Mouse (Mus musculus): Measurements from ENCODE around the gene Clps. TPM values are rescaled to one million over a fixed set of nuclear protein-coding genes. Genes with fewer than 3 reads are reported as not detected.

Clps gene
- total and polyA plus RNA-seq, 3 experiments: not detected

DNA sequence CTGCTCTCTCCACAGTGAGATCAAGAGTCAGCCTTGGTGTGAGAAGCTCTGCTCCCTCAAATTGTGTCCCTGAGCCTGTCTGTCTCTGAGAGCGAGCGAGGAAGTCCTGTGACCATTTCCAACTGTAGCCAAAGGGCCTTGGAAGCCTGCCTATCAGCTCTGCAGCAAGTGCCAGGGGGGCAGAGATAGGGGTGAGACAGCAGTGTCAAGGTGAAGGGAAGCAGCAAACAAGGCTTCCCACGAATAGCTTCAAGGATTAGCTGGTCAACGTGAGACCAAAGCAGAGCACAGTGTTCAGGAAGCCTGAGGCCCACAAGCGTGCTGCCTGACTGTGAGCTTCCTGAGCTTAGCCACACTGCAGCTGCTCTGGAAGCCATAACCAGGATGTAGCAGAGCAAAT is 30.9 kb upstream of the Clps start:
- no peak for ATAC-seq (ENCODE audit: extremely low read depth, insufficient number of reproducible peaks, low FRiP score, poor library complexity, severe bottlenecking)
- TF ChIP-seq GATA1 (IDR thresholded peaks at IDR 0.05; ENCODE audit: borderline replicate concordance, low read length) (no peak), GATA2 (IDR thresholded peaks at IDR 0.05; ENCODE audit: borderline replicate concordance, low read depth, low read length) (no peak), CTCF (IDR thresholded peaks at IDR 0.05; ENCODE audit: low read depth, low read length) (no peak), TAL1 (conservative IDR thresholded peaks at IDR 0.05; ENCODE audit: low read depth, low read length) (no peak), POLR2AphosphoS5 (IDR thresholded peaks at IDR 0.05; ENCODE audit: insufficient replicate concordance, low read depth, low read length) (no peak)
- no peak for DNase-seq (ENCODE audit: low spot score)
- Histone ChIP-seq H3K4me1 (ENCODE audit: insufficient read depth, low read depth, low read length) (peaks cover 20% of the 10 kb centered on the region), H3K36me3 (replicated peaks) (peaks cover 94% of the 10 kb centered on the region), H3K27me3 (ENCODE audit: insufficient read depth, low read length) (no peaks in the 10 kb centered on the region), H3K4me3 (ENCODE audit: low read depth, low read length) (no peak overlapping the region), H3K9me3 (replicated peaks) (no peaks in the 10 kb centered on the region)

GRCm38 (mm10) chr17:28590596-28590995 is 30.0 kb upstream of the Clps start:
- H3K27me3 ChIP-seq (ENCODE audit: insufficient read depth, low read length): no peaks in the 10 kb centered on the region
- H3K4me3 ChIP-seq (ENCODE audit: low read depth, low read length): no peak overlapping the region
- no peaks in the 10 kb centered on the region for H3K9me3 ChIP-seq (replicated peaks)
- DNase-seq (ENCODE audit: low spot score) (no peak), ATAC-seq (ENCODE audit: extremely low read depth, insufficient number of reproducible peaks, low FRiP score, poor library complexity, severe bottlenecking) (no peak)
- peaks cover 92% of the 10 kb centered on the region for H3K36me3 ChIP-seq (replicated peaks)
- peaks cover 20% of the 10 kb centered on the region for H3K4me1 ChIP-seq (ENCODE audit: insufficient read depth, low read depth, low read length)
- TF ChIP-seq TAL1 (conservative IDR thresholded peaks at IDR 0.05; ENCODE audit: low read depth, low read length): no peak
- TF ChIP-seq POLR2AphosphoS5 (IDR thresholded peaks at IDR 0.05; ENCODE audit: insufficient replicate concordance, low read depth, low read length): no peak
- no peak for TF ChIP-seq GATA2 (IDR thresholded peaks at IDR 0.05; ENCODE audit: borderline replicate concordance, low read depth, low read length)
- TF ChIP-seq GATA1 (IDR thresholded peaks at IDR 0.05; ENCODE audit: borderline replicate concordance, low read length): no peak
- TF ChIP-seq CTCF (IDR thresholded peaks at IDR 0.05; ENCODE audit: low read depth, low read length): no peak

DNA sequence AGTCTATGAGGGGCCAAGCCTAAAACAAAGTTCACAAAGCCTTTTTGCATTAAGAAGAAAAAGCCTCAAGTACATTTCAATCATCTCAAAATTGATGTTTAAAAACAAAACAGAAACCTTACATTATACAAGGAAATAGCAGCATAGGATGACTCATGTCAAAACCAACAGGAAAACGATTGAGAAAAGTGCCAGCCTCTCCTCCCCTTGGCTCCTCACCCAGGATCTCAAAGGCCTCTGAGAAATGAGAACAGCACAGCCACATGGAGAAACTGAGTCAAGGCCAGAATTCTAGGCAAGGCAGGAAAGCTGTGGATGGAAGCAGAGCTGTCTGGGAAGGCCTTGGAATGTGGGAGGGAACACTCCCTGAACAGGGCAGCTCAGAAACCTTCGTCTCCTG is 28.0 kb upstream of the Clps start:
- Histone ChIP-seq H3K9me3 (replicated peaks) (no peaks in the 10 kb centered on the region), H3K27me3 (ENCODE audit: insufficient read depth, low read length) (no peaks in the 10 kb centered on the region), H3K4me1 (ENCODE audit: insufficient read depth, low read depth, low read length) (peaks cover 10% of the 10 kb centered on the region), H3K36me3 (replicated peaks) (peaks cover 79% of the 10 kb centered on the region), H3K4me3 (ENCODE audit: low read depth, low read length) (no peak overlapping the region)
- DNase-seq (ENCODE audit: low spot score): no peak
- ATAC-seq (ENCODE audit: extremely low read depth, insufficient number of reproducible peaks, low FRiP score, poor library complexity, severe bottlenecking): no peak
- no peak for TF ChIP-seq TAL1 (conservative IDR thresholded peaks at IDR 0.05; ENCODE audit: low read depth, low read length)
- no peak for TF ChIP-seq GATA2 (IDR thresholded peaks at IDR 0.05; ENCODE audit: borderline replicate concordance, low read depth, low read length)
- TF ChIP-seq GATA1 (IDR thresholded peaks at IDR 0.05; ENCODE audit: borderline replicate concordance, low read length): no peak
- no peak for TF ChIP-seq CTCF (IDR thresholded peaks at IDR 0.05; ENCODE audit: low read depth, low read length)
- TF ChIP-seq POLR2AphosphoS5 (IDR thresholded peaks at IDR 0.05; ENCODE audit: insufficient replicate concordance, low read depth, low read length): no peak

DNA sequence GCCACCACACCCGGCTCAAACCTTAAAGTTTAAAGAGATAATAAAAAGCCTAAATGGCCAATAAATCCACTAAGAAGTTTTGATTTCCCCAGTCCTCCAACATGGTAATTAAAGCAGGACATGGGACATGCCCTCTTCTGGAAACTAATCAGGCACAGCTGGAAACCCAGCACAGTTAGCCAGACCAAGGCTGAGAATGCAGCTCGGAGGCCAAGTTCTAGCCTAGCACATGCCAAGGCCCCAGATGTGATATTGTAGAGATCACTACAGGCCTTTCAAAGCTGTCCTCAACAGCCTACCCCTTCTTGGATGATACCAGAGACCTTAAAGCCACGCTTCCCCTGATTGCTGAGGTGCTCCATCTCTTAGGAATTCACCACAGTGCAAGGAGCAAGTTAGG is 25.9 kb upstream of the Clps start:
- Histone ChIP-seq H3K4me3 (ENCODE audit: low read depth, low read length) (no peak overlapping the region), H3K9me3 (replicated peaks) (no peaks in the 10 kb centered on the region), H3K27me3 (ENCODE audit: insufficient read depth, low read length) (no peaks in the 10 kb centered on the region), H3K36me3 (replicated peaks) (peaks cover 58% of the 10 kb centered on the region), H3K4me1 (ENCODE audit: insufficient read depth, low read depth, low read length) (peaks cover 3% of the 10 kb centered on the region; the same call in 1 of the 2 replicates)
- no peak for ATAC-seq (ENCODE audit: extremely low read depth, insufficient number of reproducible peaks, low FRiP score, poor library complexity, severe bottlenecking)
- TF ChIP-seq CTCF (IDR thresholded peaks at IDR 0.05; ENCODE audit: low read depth, low read length) (no peak), POLR2AphosphoS5 (IDR thresholded peaks at IDR 0.05; ENCODE audit: insufficient replicate concordance, low read depth, low read length) (no peak), GATA1 (IDR thresholded peaks at IDR 0.05; ENCODE audit: borderline replicate concordance, low read length) (no peak), TAL1 (conservative IDR thresholded peaks at IDR 0.05; ENCODE audit: low read depth, low read length) (no peak), GATA2 (IDR thresholded peaks at IDR 0.05; ENCODE audit: borderline replicate concordance, low read depth, low read length) (no peak)
- no peak for DNase-seq (ENCODE audit: low spot score)

GRCm38 (mm10) chr17:28581056-28581455 is 20.5 kb upstream of the Clps start:
- no peak for TF ChIP-seq CTCF (IDR thresholded peaks at IDR 0.05; ENCODE audit: low read depth, low read length)
- TF ChIP-seq GATA1 (IDR thresholded peaks at IDR 0.05; ENCODE audit: borderline replicate concordance, low read length): no peak
- TF ChIP-seq POLR2AphosphoS5 (IDR thresholded peaks at IDR 0.05; ENCODE audit: insufficient replicate concordance, low read depth, low read length): no peak
- TF ChIP-seq TAL1 (conservative IDR thresholded peaks at IDR 0.05; ENCODE audit: low read depth, low read length): no peak
- no peak for TF ChIP-seq GATA2 (IDR thresholded peaks at IDR 0.05; ENCODE audit: borderline replicate concordance, low read depth, low read length)
- DNase-seq (ENCODE audit: low spot score) (no peak), ATAC-seq (ENCODE audit: extremely low read depth, insufficient number of reproducible peaks, low FRiP score, poor library complexity, severe bottlenecking) (no peak)
- Histone ChIP-seq H3K27me3 (ENCODE audit: insufficient read depth, low read length) (peaks cover 3% of the 10 kb centered on the region; the same call in 1 of the 2 replicates), H3K9me3 (replicated peaks) (no peaks in the 10 kb centered on the region), H3K4me1 (ENCODE audit: insufficient read depth, low read depth, low read length) (no peaks in the 10 kb centered on the region), H3K4me3 (ENCODE audit: low read depth, low read length) (no peak overlapping the region), H3K36me3 (replicated peaks) (peaks cover 9% of the 10 kb centered on the region)

- Histone ChIP-seq H3K36me3 (replicated peaks) (peaks cover 3% of the 10 kb centered on the region), H3K4me1 (ENCODE audit: insufficient read depth, low read depth, low read length) (peaks cover 4% of the 10 kb centered on the region; the same call in 1 of the 2 replicates), H3K9me3 (replicated peaks) (no peaks in the 10 kb centered on the region), H3K4me3 (ENCODE audit: low read depth, low read length) (no peak overlapping the region), H3K27me3 (ENCODE audit: insufficient read depth, low read length) (peaks cover 9% of the 10 kb centered on the region; the same call in 1 of the 2 replicates)
- TF ChIP-seq GATA1 (IDR thresholded peaks at IDR 0.05; ENCODE audit: borderline replicate concordance, low read length): no peak
- TF ChIP-seq TAL1 (conservative IDR thresholded peaks at IDR 0.05; ENCODE audit: low read depth, low read length): no peak
- ATAC-seq (ENCODE audit: extremely low read depth, insufficient number of reproducible peaks, low FRiP score, poor library complexity, severe bottlenecking) (no peak; the same call in 1 of the 2 replicates), DNase-seq (ENCODE audit: low spot score) (peak; percentile 69)
These were observed 19.8 kb upstream of the Clps start for GRCm38 (mm10) chr17:28580396-28580795.
